Mouse (Mus musculus) left cerebral cortex, postnatal 10 days (tissue): ENCODE measurements around the gene Mroh7. TPM values are rescaled to one million over a fixed set of nuclear protein-coding genes. Genes with fewer than 3 reads are reported as not detected.

ENCODE experiments used
- DNase-seq, 2 experiments: peaks; one replicate each; pipeline ENCODE4 v3.0.0; 2021 to 2022; ENCODE audit warnings: low spot score in 2 of 2, mixed read lengths in 1 of 2; ENCODE audit errors: extremely low spot score in 1 of 2
- intact Hi-C: fragments of 180-260 bp; cut with DNase I; formaldehyde crosslinking; loops from one replicate; pipeline ENCODE4 v1.15.1; 2025
- total RNA-seq, 2 experiments: library from RNA; stranded (reverse); gene quantifications; 2 replicates each; pipeline ENCODE4 v1.2.3; 2021

The Mroh7 gene
- total RNA-seq, 2 experiments from 2014 or later: 1.7 to 2.7 TPM

DNA sequence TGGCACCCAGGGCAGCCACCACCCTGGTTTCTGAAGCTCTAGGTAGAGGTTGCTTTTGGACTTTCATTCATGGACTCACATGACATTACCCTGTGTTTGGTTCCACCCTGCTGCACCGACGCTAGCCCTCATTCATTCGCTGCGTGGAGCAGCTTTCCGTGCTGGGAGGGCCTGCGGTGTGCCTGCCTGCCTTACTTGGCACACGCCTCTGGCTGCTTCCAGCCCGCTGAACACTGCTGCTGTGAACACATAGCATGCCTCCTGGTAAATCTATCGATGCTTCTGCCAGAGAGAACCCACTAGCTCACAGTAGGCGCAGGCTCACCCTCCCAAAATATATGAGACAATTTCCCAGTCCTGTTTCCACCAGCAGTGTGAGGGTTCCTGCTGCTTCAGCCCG, 26.3 kb downstream of the Mroh7 start:
- intact Hi-C loops: no loop called here

DNA sequence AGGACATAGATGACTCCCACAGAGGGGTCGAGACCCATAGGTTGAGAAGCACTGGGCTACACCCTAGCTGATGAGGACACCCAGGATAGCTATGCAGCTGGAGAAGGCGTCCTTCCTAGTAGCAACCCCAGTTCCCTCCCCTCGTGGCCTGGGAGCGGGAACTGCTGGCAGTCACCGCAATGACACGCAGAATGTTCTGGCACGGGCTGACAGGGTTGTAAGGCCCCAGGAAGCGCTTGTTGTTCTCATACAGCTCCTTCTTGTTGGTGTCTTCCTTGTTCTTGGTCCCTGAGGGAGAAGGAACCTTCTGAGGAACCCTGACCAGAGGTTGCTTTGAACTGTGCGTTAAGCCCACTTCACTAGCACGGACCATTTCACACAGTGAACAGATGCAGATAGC, 26.8 kb downstream of the Mroh7 start:
- intact Hi-C loops: no loop called here
- DNase-seq: no peak

More for the DNA sequence above, 26.3 kb downstream of the Mroh7 start:
- peak; percentile 53 to 55 for DNase-seq

DNA sequence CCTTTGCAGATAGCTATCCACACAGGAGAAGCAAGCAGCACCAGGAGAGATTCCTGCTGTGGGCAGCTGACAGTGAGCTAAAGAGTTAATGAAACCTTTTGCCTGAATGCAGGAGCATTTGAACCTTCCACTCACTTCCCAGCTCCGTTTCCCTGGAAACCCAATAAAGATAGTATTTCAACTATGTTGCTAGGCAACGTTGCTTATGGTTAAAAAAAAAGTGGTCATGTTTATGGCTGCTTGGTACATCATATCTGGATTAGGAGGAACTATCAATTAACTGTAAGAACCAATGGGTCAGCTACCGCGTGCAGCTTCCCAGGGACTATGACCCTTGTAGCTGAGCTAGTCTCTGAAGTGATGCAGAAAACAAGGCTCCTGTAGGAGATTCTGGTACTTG, 29.9 kb downstream of the Mroh7 start:
- intact Hi-C loops: no loop called here
- DNase-seq: peak in 1 of 2 experiments; percentile 46

DNA sequence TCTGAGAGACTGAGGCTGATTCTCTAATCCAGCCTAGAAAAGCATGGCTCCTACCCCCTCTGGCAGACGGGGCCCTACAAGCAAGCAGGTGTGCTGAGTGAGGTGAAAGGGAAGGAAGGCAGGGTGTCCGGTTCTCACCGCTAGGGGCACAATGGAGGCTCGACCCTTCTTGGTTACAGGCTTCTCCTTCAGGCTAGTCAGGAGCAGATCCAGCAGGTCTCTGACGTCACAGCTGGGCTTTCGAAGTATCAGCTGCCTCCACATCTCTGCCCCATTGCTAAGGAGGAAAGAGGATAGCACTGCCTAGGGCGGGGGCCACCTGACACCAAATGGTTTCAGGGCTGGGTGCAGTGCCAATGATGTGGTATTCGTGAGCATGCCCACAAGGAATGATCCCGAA, 30.7 kb downstream of the Mroh7 start:
- intact Hi-C loops: no loop called here
- DNase-seq: peak in 1 of 2 experiments; percentile 63

DNA sequence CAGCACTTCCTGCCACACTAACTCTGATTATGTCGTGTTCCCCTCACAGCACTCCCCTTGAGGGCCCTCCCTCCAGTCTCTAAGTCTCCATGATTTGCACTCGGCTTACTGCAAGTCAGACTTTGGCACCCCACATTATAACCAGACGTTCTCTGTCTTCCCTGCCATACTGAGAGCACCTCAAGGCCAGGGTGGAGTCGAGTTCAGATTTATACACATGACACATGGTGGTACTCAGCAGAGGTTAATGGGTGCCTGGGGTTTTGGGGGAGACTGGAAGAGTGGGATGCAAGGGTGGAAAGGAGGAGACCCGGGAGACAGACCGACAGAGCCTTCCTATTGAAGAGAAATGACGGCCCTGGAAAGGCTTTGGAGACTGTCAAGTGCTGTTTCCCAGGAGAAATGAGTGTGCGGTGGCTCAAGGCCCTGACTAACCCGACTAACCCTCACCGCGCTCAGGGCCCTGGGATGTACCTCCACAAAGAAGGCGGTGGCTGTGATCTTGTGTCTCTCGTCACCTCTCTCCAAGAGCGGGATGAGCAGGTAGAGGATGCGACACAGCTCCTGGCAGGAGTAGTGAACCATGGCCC, 36.8 kb downstream of the Mroh7 start:
- DNase-seq: no peak
- intact Hi-C loops: no loop called here

DNA sequence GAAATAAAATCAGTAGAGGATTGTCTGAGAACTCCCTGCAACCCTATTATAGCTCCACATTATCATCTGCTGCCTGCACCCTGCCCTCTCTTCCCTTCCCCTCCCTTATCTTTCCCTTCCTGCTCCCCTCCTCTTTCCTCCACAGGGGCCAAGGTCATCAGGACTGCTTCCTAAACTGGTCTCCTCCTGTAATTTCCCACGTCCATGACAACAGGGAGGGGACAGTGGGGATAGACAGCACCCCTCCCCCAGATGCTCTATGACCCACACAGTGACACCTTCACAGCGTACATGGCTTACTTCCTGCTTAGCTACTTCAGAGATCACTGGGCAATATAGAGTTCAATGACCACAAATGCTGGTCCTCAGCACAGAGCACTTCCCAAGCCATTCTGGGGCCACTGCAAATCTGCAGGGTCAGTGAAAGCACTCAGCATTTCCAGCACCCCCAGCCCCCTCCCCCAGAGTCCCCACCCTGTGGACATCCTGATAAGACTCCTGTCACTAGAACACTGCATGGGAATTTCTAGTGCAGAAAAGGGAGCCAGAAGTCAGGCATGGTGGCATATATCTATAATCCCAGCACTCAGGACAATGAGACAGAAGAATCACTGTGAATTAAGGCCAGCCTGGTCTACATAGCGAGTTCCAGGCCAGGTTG, 42.0 kb downstream of the Mroh7 start:
- intact Hi-C loops: no loop called here
- no peak for DNase-seq

DNA sequence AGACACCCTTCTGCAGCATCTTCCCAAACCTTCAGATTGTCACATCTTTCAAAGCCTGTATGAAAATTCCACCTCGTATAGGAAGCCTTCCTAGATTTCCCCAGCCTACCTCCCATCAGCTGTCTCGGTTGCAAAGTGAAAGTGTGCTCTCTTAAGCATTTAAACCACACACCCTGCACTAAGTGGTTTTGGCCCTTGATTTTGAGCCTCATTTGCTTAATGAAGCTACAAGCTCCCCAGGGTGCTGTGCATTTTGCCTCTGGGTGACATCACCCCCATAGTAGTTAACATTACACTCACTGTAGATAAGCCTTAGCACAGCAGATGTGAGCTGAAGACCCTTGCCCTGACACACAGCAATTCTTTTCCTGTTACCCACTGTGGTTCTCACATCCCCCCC, 49.8 kb downstream of the Mroh7 start:
- DNase-seq: no peak
- intact Hi-C loops: no loop called here

DNA sequence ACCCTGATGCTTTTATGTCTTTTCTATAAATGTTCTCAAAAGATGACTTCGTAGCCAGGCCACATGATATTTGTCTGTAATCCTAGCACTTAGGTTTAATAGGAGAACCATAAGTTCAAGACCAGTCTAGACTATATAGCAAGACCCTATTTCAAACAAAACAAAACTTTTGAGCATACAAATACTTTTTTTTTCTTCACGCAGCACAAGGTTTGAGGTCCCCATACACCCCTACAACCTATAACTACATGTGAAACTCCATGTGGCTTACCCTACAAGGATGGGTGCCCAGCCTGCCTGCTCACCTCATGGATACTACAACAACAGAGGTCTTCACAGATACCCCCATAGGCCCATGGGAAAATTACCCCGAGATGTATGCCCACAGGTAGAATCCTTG, 51.6 kb downstream of the Mroh7 start:
- intact Hi-C loops: loop anchor here (5.0 kb wide), 1 partner anchor 47 kb away; no protein-coding TSS in a partner anchor
- DNase-seq: no peak

DNA sequence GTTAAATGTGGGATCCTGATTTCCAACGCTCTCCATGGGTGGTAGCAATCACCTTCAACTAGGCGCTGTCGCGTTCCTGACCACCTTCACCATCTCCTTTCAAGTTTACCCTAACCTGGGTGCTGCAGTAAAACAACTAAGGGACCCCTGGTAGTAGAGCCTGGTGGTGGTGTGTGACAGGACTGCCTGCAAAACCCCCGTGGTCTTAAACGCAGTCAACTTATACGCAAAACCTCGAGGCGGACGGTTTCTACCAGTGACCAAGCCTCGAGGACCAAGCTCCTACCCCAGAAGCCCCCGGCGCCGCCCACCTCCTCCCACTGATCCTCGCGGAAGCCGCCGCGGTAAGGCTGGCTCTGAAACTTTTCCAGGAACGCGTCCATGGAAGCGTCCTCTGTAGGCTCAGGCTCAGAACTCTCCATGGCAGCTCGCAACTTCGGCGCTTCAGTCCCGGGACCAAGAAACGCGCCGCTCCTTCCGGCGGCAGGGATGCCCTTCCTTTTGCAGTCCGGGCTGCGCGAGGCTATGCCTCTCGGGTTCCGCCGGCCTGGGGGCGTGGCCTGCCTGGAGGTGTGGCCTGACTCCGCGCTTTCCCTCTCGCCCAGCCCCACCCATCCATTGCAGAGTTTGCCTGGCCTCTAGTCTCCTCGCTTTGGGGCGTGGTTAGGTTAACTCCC, 52.1 kb downstream of the Mroh7 start, which contains the start of gene Ttc4:
Gene Ttc4 (minus strand): TSS at position 503 of the 677 bp plus-strand sequence.
- intact Hi-C loops: loop anchor here (5.0 kb wide), 1 partner anchor 46 kb away; no protein-coding TSS in a partner anchor
- DNase-seq: peak; percentile 80 to 95

DNA sequence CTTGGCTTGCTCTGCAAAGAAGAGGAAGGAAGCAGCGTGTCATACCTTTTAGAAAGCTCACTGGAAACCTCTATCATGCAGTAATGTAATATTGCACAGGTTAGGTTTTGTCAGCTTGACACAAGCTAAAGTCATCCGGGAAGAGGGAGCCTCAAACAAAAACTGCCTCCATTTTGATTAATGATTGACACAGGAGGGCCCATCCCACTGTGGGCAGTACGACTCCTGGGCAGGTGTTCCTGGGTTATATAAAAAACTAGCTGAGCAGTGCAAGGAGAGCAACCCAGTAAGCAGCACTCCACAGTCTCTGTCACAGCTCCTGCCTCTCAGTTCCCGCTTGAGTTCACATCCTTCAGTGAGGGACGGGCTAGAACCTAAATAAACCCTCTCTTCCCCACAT, 54.0 kb downstream of the Mroh7 start:
- no peak for DNase-seq
- intact Hi-C loops: loop anchor here (5.0 kb wide), 1 partner anchor 44 kb away; no protein-coding TSS in a partner anchor

DNA sequence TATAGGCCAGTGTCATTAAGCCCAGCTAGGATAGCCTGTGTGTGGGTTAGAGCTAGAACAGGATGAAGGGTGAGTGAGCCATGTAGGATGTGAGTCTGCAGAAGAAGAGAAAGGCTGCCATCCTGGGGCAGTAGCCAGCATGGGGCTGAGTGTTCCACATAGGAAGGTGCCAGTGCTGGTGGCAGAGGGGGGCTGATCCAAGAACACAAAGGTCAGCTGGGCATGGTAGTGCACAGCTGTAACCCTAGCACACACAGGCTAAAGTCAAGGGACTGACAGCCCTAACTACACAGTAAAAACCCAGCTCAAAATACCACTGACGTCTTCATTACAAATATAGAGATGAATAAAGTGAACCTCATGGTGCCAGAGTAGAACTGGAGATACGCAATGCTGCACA, 64.2 kb downstream of the Mroh7 start:
- intact Hi-C loops: no loop called here
- DNase-seq: no peak

DNA sequence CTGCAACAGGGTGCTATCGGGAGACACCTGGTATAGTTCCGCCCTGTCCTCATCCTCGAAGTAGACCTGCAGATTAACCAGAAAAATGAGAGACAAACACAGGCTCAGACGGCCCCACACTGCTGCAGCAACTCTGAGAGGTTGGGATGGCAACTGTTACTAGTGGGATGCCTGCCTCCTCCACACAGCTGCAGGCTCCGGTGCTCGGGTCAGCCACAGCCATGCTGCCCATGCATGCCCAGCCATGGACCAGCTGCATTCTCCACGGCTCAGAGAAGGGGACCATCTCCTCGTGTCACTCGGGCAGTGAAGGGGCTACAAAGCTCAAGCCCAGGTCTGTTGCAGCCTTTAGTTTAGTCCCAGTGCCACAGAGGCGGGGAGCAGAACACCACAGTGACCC, 65.1 kb downstream of the Mroh7 start:
- no peak for DNase-seq
- intact Hi-C loops: no loop called here

DNA sequence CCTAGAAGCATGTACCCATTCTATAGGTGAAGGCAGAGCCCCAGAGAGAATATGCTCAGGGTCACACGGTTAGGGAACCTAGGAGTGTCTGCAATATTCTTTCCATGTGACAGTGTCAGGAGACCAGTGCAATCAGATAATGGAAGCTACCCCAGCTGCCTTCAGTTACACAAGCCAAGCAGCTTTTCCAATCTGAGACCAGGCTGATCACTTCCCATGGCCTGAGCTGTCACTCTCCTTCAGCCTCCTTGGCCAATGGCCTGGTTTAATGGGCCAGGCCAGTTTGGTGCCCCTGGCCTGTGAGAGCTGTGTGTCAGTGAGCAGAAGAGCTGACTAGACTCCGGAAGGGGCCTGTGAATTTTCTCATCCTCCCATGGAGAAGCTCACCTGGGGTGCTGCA, 65.5 kb downstream of the Mroh7 start:
- no peak for DNase-seq
- intact Hi-C loops: no loop called here

DNA sequence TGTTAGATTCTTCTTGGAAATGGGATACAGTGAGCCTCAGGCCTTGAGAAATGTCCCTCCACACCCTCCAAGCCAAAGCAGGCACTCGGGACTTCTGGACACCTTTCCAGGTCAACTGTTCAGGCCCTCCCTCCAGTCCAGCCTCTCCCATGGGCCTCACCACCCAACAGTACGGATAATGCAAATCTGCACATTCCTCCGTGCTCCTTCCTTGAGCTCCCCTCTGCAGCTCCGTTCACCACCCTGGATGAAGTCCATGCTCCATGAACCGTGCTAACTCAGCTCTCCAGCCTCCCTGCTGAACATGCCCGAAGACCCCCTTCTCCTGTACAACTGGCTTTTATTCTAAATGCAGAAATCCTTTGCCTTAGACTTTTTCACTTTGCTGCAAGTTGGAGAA, 66.0 kb downstream of the Mroh7 start:
- no peak for DNase-seq
- intact Hi-C loops: no loop called here

DNA sequence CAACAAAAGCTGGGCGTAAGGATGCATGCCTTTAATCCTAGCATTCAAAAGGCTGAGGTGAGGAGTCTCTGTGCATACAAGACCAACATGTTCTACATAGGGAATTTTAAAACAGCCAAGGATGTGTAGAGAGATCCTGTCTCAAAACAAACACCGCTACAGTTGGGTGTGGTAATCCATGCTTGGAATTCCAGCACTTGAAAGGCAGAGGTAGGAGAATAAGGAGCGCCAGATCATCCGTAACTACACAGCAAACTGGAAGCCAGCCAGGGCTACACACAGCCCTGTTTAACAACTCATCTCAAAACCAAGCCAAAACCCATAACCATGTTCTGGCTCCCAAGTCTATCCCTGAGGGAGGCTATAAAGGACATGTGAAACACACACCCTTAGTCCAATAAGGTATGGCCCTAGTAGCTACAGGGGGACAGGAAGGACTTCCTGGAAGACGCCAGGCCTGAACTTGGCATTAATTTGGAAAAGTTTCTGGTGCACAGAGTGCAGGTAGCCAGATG, 66.7 kb downstream of the Mroh7 start:
- DNase-seq: no peak
- intact Hi-C loops: no loop called here

DNA sequence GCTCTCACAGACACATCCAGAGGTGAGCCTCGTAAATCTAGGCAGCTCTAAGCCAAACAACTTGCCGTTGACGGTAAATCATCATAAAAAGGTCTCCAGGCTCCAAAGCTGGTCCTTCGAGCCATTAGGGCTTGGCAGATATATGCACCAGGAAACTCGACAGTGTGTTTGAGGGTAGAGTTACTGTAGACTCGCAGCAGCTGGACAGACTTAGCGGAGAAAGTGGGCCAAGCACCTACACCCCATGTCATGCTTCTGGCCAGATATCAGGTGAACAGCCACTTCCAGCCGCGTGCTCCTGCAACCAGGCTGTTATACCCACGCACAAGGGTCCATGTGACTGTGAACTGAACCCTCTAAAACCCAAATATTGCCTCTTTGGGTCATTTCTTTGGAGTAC, 75.0 kb downstream of the Mroh7 start:
- intact Hi-C loops: no loop called here
- no peak for DNase-seq

DNA sequence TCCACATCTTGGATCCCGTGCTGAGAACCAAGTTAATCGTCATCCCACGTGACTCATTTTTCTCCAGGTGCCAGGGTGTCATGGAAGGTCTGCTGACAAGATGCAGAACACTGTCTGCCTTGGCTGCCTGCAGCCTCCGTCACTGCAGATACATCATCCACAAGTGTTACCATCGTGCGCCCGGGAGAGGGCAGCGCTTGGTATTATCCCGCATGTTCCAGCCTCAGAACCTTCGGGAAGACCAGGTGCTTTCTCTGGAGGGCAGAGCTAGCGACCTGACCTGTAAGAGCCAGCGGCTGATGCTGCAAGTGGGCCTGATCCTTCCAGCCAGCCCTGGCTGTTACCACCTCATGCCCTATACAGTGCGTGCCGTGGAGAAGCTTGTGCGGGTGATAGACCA, 77.7 kb downstream of the Mroh7 start:
- intact Hi-C loops: no loop called here

DNA sequence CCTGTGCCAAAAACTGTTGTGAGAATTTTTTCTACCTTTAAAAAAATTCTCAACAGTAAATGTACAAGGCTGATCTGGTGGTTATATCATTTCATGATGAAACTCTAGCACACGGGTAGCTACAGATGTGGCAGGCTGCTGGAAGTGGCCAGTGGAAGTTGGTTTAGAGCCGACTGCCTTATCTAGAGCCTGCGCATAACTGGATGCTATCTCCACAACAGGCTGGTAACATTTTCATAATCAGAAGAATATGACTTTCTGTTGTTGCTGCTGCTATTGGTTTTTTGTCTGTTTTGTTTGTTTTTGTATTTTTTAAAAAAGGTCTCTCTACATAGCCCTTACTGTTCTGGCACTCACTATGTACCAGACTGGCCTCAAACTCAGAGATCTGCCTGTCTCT, 78.2 kb downstream of the Mroh7 start:
- intact Hi-C loops: no loop called here
- no peak for DNase-seq

More for the DNA sequence above, 77.7 kb downstream of the Mroh7 start:
- no peak for DNase-seq

DNA sequence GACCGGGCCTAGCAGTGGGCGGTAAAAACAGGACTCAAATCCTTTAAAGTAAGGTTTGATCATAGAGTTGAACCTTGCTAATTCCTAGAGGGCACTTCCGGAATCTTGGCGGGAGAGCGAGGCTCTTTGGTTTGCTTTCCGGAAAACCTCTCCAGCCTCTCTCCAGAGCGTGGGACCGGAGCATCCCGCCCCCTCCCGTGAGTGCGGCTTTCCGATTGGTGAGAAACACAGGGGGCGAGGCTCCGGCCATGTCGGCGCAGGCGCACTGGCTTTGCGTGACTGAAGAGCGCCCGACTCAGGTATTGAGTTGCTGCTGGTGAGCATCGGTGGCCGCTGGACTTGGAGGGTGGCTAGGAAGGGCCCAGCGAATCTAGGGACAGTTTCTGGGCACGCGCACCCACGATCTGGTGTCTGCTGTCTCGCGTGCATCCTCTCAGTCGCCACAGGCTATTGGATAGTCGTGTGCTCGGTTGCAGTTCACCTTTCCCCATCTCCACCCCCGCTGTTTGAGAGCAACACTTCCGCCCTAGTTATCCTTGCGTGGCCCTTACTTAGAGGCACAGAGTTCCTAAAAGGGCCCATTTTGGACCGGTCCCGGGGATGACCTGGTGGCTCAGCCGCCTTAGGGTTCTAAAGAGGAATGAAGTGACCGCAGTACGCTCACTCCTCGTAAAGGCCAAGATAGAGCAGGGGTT, 79.7 kb downstream of the Mroh7 start, which contains the start of gene Pars2:
Gene Pars2 (plus strand): TSS at position 237 of the 695 bp plus-strand sequence.
- peak; percentile 97 to 98 for DNase-seq
- intact Hi-C loops: no loop called here
